Mouse (Mus musculus): ENCODE measurements at regions not wholly inside any gene's neighbourhood (a gene's known extent, or its start where the extent isn't known, plus 50 kb on each side); places are given as distances from the start of the nearest gene placed in this dataset.

DNA sequence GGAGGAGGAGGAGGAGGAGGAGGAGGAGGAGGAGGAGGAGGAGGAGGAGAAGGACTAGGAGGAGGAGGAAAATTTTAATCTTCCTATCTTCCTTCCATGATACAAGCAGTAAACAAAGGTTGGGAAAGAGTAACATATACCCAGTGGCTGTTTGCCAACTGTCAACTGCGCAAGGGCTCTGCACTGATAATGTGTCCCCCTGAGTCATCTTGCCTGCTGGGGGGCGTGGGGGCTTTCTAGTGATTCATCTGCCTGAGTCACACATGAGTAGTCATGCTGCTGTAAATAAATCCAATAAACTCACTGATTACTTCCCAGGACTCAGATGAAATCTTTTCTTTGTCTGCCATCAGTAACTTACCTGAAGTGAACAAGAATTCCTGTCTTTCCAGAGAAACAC lies 110.2 kb downstream of the Tusc1 start:
- no peak for DNase-seq (ENCODE audit: low spot score)

DNA sequence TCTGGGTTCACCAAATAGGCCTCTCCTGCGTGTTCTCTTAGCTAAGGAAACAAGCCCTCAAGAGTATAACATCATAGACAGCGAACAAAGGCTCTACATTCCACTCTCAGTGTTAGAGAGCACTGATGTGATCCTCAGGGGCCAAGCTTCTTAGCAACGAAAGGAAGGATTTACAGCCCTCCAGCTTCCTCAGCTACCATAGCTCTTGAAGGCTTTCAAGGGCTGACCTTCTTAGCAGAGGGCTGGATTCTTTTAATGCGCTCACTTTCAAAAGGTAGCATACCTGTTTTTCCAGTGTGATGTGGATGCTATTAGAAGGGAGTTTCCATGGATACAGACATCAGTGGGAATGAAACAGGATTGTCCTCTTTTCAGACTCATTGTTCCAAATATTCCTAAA lies 114.6 kb downstream of the Tusc1 start:
- DNase-seq (ENCODE audit: low spot score), result peak; percentile 12

DNA sequence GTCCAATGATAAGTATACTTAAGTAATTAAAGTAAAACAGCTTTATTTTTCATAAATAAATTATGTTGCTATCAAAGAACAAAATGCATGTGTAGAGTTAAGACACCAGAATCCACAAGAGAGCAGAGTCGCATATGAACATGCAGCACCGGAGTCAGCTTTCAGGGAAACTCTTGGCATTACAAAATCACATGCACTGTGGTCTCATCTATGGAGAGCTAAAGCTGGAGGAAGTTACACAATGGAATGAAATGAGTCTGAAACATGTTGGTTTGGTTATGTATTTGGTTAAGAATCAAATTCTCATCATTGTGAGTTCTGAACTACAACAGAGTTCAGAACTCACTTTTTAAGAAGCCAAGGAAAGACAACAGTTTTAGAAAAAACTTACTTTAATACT lies 126.9 kb downstream of the Tusc1 start:
- no peak for DNase-seq (ENCODE audit: low spot score)

DNA sequence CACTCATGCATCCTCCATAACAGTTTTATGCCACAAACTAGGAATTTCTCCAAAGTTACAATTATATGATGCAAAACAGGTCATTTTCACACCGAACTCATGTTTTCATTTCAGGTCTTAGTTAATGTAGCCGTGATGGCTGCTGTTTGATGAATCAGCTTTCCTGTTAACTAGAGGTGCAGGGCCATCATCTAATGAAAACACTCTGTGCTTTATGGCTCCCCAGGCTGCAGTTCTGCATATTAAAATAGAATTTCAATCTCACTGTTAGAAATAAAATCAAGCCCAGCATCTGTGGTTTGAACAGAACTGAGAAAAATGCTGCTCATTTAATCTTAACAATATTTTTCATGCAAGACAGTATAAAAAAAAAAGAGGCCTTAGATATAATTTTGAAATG lies 135.5 kb downstream of the Tusc1 start:
- no peak for DNase-seq (ENCODE audit: low spot score)

DNA sequence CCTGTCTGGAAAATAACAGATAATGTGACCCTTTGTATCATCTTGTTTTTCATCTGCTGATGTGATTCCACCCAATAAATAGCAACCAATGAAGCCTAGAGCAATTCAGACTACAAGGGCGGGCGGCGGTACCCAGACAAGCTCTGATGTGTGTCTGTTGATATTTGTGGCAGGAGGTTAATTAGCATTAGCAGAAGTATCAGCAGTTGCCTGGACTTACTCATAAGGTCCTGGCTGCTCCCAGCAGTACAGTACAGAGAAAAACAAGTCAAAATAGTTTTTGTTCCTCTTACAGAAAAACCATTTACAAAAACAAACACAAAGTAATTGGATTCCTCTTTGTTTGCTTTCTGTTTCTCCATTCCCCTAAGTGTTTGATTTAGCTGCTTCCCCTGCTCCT lies 151.0 kb downstream of the Tusc1 start:
- no peak for DNase-seq (ENCODE audit: low spot score)

Data from embryo, embryonic 10 days (tissue).